Mouse (Mus musculus) cerebellum, adult 18-20 months (tissue): ENCODE data around the gene Xlr4b.
A peak's percentile ranks its signal among the peaks of the same experiment; 100 is the strongest.
"Not testable (repeated sequence)": the region's sequence is repeated elsewhere in the genome, so short reads cannot be mapped to it uniquely, and the experiment has no call there.

Experiments used
- DNase-seq, 2 experiments: peaks; one replicate each; pipeline ENCODE4 v3.0.0; 2021

Gene Xlr4b

GRCm38 (mm10) chrX:73213819-73214564, at the start of gene Xlr4b:
TSS of gene Xlr4b (plus strand) at chrX:73214333.
- DNase-seq: not testable (repeated sequence)

- not testable (repeated sequence) for DNase-seq
These were observed 37.2 kb upstream of the Xlr4b start, which contains the start of gene Spin2d for GRCm38 (mm10) chrX:73176889-73177288. TSS of gene Spin2d (minus strand) at chrX:73176989.

GRCm38 (mm10) chrX:73191934-73192333, 22.2 kb upstream of the Xlr4b start, which contains the start of gene Xlr3b:
TSS of gene Xlr3b (plus strand) at chrX:73192207.
- peak in 1 of 2 experiments; percentile 25 for DNase-seq

- no peak for DNase-seq
These were observed 11.2 kb downstream of the Xlr4b start for GRCm38 (mm10) chrX:73225365-73225764.

- DNase-seq: peak; percentile 77 to 82
These were observed 13.9 kb downstream of the Xlr4b start, which contains the start of gene F8a for GRCm38 (mm10) chrX:73227914-73228605. TSS of gene F8a (plus strand) at chrX:73228291.

GRCm38 (mm10) chrX:73228606-73229214, 14.6 kb downstream of the Xlr4b start:
- DNase-seq: peak; percentile 62 to 64

GRCm38 (mm10) chrX:73229288-73229687, 15.2 kb downstream of the Xlr4b start:
- no peak for DNase-seq

- DNase-seq: not testable (repeated sequence)
These were observed 28.7 kb downstream of the Xlr4b start, which contains the start of gene Xlr4c for GRCm38 (mm10) chrX:73242821-73243325. TSS of gene Xlr4c (minus strand) at chrX:73243130.

GRCm38 (mm10) chrX:73262428-73262827, 48.3 kb downstream of the Xlr4b start:
- DNase-seq: not testable (repeated sequence)

GRCm38 (mm10) chrX:73265270-73265669, 51.1 kb downstream of the Xlr4b start, which contains the start of gene Xlr3c:
TSS of gene Xlr3c (minus strand) at chrX:73265390.
- DNase-seq: not testable (repeated sequence)
